Mouse (Mus musculus) urinary bladder, adult 2 months (tissue): ENCODE data around the gene Zc3h15. TPM values are rescaled to one million over a fixed set of nuclear protein-coding genes. Genes with fewer than 3 reads are reported as not detected.

Experiments used
- polyA plus RNA-seq: library from polyadenylated mRNA; depleted of rRNA; stranded (reverse); fragments of >200 nt; gene quantifications from 2 replicates; pipeline ENCODE4 v1.2.3, GENCODE M21; 2012; rRNA removed

The Zc3h15 gene
- polyA plus RNA-seq, 1 experiment = 79.2 TPM

Other genes starting within 250 kb of the Zc3h15 start
- 62.6 and 68.4 TPM in 2 replicates for gene Itgav, start 80.0 kb downstream of the Zc3h15 start, polyA plus RNA-seq
- 4.0 and 4.6 TPM in 2 replicates for gene Fam171b, start 168.2 kb downstream of the Zc3h15 start, polyA plus RNA-seq